Mouse (Mus musculus) testis, adult 2 months (tissue): ENCODE data around the gene Mmp2. TPM values are rescaled to one million over a fixed set of nuclear protein-coding genes. Genes with fewer than 3 reads are reported as not detected.
A peak's percentile ranks its signal among the peaks of the same experiment; 100 is the strongest.

ENCODE experiments used
- H3K27ac ChIP-seq: fragments of 200-500 bp; 2 replicates; pipeline ENCODE4 v1.5.1; 2012; ENCODE audit warnings: low read depth, low read length; ENCODE audit not compliant: control insufficient read depth, insufficient read depth
- H3K27me3 ChIP-seq: fragments of 200-500 bp; 2 replicates; pipeline ENCODE4 v1.6.1; 2012; ENCODE audit warnings: mild to moderate bottlenecking, low read length, moderate library complexity; ENCODE audit not compliant: control insufficient read depth, insufficient read depth
- H3K36me3 ChIP-seq: fragments of 200-500 bp; 2 replicates; pipeline ENCODE4 v1.6.1; 2012; ENCODE audit warnings: mild to moderate bottlenecking, low read length; ENCODE audit not compliant: control insufficient read depth, insufficient read depth
- H3K4me1 ChIP-seq: fragments of 200-500 bp; 2 replicates; pipeline ENCODE4 v1.6.1; 2012; ENCODE audit warnings: low read length; ENCODE audit not compliant: control insufficient read depth, insufficient read depth
- H3K4me3 ChIP-seq: fragments of 200-500 bp; 2 replicates; pipeline ENCODE4 v1.5.1; 2012; ENCODE audit warnings: low read depth, mild to moderate bottlenecking, low read length, moderate library complexity, mixed read lengths; ENCODE audit not compliant: control insufficient read depth
- CTCF ChIP-seq: fragments of 200-500 bp; IDR thresholded peaks from 2 replicates; pipeline ENCODE4 v1.5.1; 2012; ENCODE audit warnings: low read depth, mild to moderate bottlenecking, inconsistent platforms, low read length, moderate library complexity; ENCODE audit not compliant: control insufficient read depth, insufficient read depth, insufficient replicate concordance
- POLR2A ChIP-seq: fragments of 200-500 bp; IDR thresholded peaks from 2 replicates; pipeline ENCODE4 v1.6.1; 2012; ENCODE audit warnings: low read depth, mild to moderate bottlenecking, inconsistent platforms, low read length, moderate library complexity; ENCODE audit not compliant: control insufficient read depth
- polyA plus RNA-seq: library from polyadenylated mRNA; depleted of rRNA; stranded (reverse); fragments of >200 nt; gene quantifications from 2 replicates; pipeline ENCODE4 v1.2.3, GENCODE M21; 2012

Mmp2 gene
- polyA plus RNA-seq, 1 experiment: 4.7 TPM

- no peaks in the 10 kb centered on the region for H3K4me1 ChIP-seq
- no peaks in the 10 kb centered on the region for H3K27me3 ChIP-seq
- no peak overlapping the region for H3K4me3 ChIP-seq
- TF ChIP-seq POLR2A (no peak), CTCF (no peak)
- no peaks in the 10 kb centered on the region for H3K36me3 ChIP-seq
- H3K27ac ChIP-seq: no peak overlapping the region
Observed at GRCm38 (mm10) chr8:92799406-92799805, 27.7 kb upstream of the Mmp2 start.

GRCm38 (mm10) chr8:92801231-92801630 lies 25.9 kb upstream of the Mmp2 start:
- no peak for TF ChIP-seq POLR2A
- no peak for TF ChIP-seq CTCF
- H3K27me3 ChIP-seq: no peaks in the 10 kb centered on the region
- H3K27ac ChIP-seq: no peak overlapping the region
- H3K4me3 ChIP-seq: no peak overlapping the region
- H3K36me3 ChIP-seq: no peaks in the 10 kb centered on the region
- no peaks in the 10 kb centered on the region for H3K4me1 ChIP-seq

GRCm38 (mm10) chr8:92802591-92802990 lies 24.5 kb upstream of the Mmp2 start:
- no peaks in the 10 kb centered on the region for H3K27me3 ChIP-seq
- TF ChIP-seq POLR2A (no peak), CTCF (no peak)
- H3K27ac ChIP-seq: no peak overlapping the region
- no peak overlapping the region for H3K4me3 ChIP-seq
- H3K36me3 ChIP-seq: no peaks in the 10 kb centered on the region
- no peaks in the 10 kb centered on the region for H3K4me1 ChIP-seq

GRCm38 (mm10) chr8:92812773-92813172 lies 14.3 kb upstream of the Mmp2 start:
- Histone ChIP-seq H3K27ac (no peak overlapping the region), H3K36me3 (no peaks in the 10 kb centered on the region), H3K4me1 (no peaks in the 10 kb centered on the region), H3K27me3 (no peaks in the 10 kb centered on the region), H3K4me3 (no peak overlapping the region)
- TF ChIP-seq CTCF (no peak), POLR2A (no peak)

GRCm38 (mm10) chr8:92815661-92816060 lies 11.4 kb upstream of the Mmp2 start:
- H3K27me3 ChIP-seq: no peaks in the 10 kb centered on the region
- no peaks in the 10 kb centered on the region for H3K4me1 ChIP-seq
- no peaks in the 10 kb centered on the region for H3K36me3 ChIP-seq
- H3K27ac ChIP-seq: no peak overlapping the region
- H3K4me3 ChIP-seq: no peak overlapping the region
- TF ChIP-seq POLR2A (no peak), CTCF (no peak)

GRCm38 (mm10) chr8:92817928-92818818 lies 8.9 kb upstream of the Mmp2 start:
- Histone ChIP-seq H3K27me3 (no peaks in the 10 kb centered on the region), H3K4me1 (no peaks in the 10 kb centered on the region), H3K36me3 (no peaks in the 10 kb centered on the region), H3K4me3 (no peak overlapping the region), H3K27ac (no peak overlapping the region)
- no peak for TF ChIP-seq POLR2A
- TF ChIP-seq CTCF: peak; percentile 81; the same call in 1 of the 2 replicates

- no peaks in the 10 kb centered on the region for H3K27me3 ChIP-seq
- H3K4me1 ChIP-seq: no peaks in the 10 kb centered on the region
- TF ChIP-seq CTCF: no peak
- no peak for TF ChIP-seq POLR2A
- H3K27ac ChIP-seq: no peak overlapping the region
- H3K36me3 ChIP-seq: no peaks in the 10 kb centered on the region
- H3K4me3 ChIP-seq: no peak overlapping the region
Observed at GRCm38 (mm10) chr8:92821151-92821550, 5.9 kb upstream of the Mmp2 start.

GRCm38 (mm10) chr8:92822386-92822785 lies 4.7 kb upstream of the Mmp2 start:
- H3K36me3 ChIP-seq: no peaks in the 10 kb centered on the region
- no peak overlapping the region for H3K4me3 ChIP-seq
- no peak for TF ChIP-seq CTCF
- TF ChIP-seq POLR2A: no peak
- no peaks in the 10 kb centered on the region for H3K27me3 ChIP-seq
- no peak overlapping the region for H3K27ac ChIP-seq
- no peaks in the 10 kb centered on the region for H3K4me1 ChIP-seq
